Mouse (Mus musculus): Measurements from ENCODE around the gene Bcl11b. TPM values are rescaled to one million over a fixed set of nuclear protein-coding genes. Genes with fewer than 3 reads are reported as not detected.
A peak's percentile ranks its signal among the peaks of the same experiment; 100 is the strongest.

The Bcl11b gene
- polyA plus RNA-seq, 1 experiment from 2014 or later = 19.5 TPM

GRCm38 (mm10) chr12:108005816-108006626, 2.6 kb upstream of the Bcl11b start:
- Histone ChIP-seq H3K4me3 (peak overlapping the region; percentile 37), H3K36me3 (no peaks in the 10 kb centered on the region), H3K4me2 (replicated peaks) (peak overlapping the region; percentile 70), H3K9me3 (no peaks in the 10 kb centered on the region), H3K4me1 (peaks cover 31% of the 10 kb centered on the region), H3K27me3 (peaks cover 29% of the 10 kb centered on the region), H3K27ac (replicated peaks) (0 out of 2 replicates have a peak overlapping the region, but pooled peaks have one; percentile 30), H3K9ac (replicated peaks) (peak overlapping the region; percentile 40)
- peak; percentile 76 for ATAC-seq (ENCODE audit: low FRiP score, low read depth)
- WGBS = under 1% methylated on average over 51 of the region's 56 CpGs

DNA sequence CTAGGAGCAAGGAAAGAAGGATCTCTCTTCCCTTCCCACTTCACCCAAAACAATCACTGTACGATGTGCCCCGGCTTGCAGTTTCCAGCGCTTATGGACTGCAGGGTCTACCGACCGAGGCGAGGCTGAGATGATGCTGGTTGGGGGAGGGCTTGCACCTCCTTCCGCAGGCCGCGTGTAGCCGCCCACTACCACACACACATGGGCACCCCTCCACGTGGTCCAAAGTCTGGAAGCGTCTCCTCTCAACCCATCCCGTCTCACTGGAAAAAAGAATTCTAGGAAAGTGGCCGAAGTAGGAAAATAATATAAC, 2.0 kb upstream of the Bcl11b start:
- WGBS = 7% methylated on average over 14 of the region's 14 CpGs
- H3K4me1 ChIP-seq = peaks cover 37% of the 10 kb centered on the region
- peak overlapping the region; percentile 43; the same call in 1 of the 2 replicates for H3K9ac ChIP-seq (replicated peaks)
- H3K27ac ChIP-seq (replicated peaks) = no peak overlapping the region; the same call in 1 of the 2 replicates
- H3K36me3 ChIP-seq = no peaks in the 10 kb centered on the region
- H3K27me3 ChIP-seq = peaks cover 29% of the 10 kb centered on the region
- 0 out of 2 replicates have a peak, but pooled peaks have one; percentile 8 for ATAC-seq (ENCODE audit: low FRiP score, low read depth)
- peak overlapping the region; percentile 37 for H3K4me3 ChIP-seq
- H3K9me3 ChIP-seq = no peaks in the 10 kb centered on the region
- peak overlapping the region; percentile 70 for H3K4me2 ChIP-seq (replicated peaks)

- H3K27me3 ChIP-seq = peaks cover 29% of the 10 kb centered on the region
- H3K4me1 ChIP-seq = peaks cover 42% of the 10 kb centered on the region
- peak overlapping the region; percentile 70 for H3K4me2 ChIP-seq (replicated peaks)
- H3K9ac ChIP-seq (replicated peaks) = peak overlapping the region; percentile 43; the same call in 1 of the 2 replicates
- H3K27ac ChIP-seq (replicated peaks) = no peak overlapping the region; the same call in 1 of the 2 replicates
- H3K9me3 ChIP-seq = no peaks in the 10 kb centered on the region
- H3K36me3 ChIP-seq = no peaks in the 10 kb centered on the region
- 0 out of 2 replicates have a peak, but pooled peaks have one; percentile 1 for ATAC-seq (ENCODE audit: low FRiP score, low read depth)
- H3K4me3 ChIP-seq = peak overlapping the region; percentile 37
- 1% methylated on average over 43 of the region's 43 CpGs for WGBS
These were observed 1.5 kb upstream of the Bcl11b start for GRCm38 (mm10) chr12:108004701-108005487.

DNA sequence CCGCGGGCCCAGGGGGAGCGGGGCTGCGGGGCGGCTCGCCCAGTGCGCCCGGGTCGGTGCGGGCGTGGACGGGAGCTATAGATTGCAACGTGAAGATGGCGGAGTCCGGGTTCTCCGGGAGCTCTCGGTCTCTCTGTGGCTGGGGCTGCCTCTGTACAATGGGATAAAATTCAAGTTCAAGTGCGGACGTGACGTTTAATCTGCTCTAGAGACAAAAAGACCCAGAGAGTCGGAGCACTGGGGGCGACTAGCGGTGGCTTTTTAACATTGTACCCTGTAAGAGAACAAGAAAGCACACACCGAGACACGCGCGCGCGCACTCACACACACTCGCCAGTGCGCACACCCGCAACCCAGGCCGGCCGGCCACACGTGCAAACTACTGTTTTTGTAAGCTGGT, 526 bp upstream of the Bcl11b start:
- Histone ChIP-seq H3K27ac (replicated peaks) (peak overlapping the region; percentile 95), H3K4me3 (peak overlapping the region; percentile 94), H3K4me2 (replicated peaks) (peak overlapping the region; percentile 70), H3K4me1 (peaks cover 45% of the 10 kb centered on the region), H3K27me3 (peaks cover 27% of the 10 kb centered on the region), H3K9ac (replicated peaks) (peak overlapping the region; percentile 90), H3K36me3 (no peaks in the 10 kb centered on the region), H3K9me3 (no peaks in the 10 kb centered on the region)
- WGBS = under 1% methylated on average over 35 of the region's 35 CpGs
- ATAC-seq (ENCODE audit: low FRiP score, low read depth) = peak; percentile 70

DNA sequence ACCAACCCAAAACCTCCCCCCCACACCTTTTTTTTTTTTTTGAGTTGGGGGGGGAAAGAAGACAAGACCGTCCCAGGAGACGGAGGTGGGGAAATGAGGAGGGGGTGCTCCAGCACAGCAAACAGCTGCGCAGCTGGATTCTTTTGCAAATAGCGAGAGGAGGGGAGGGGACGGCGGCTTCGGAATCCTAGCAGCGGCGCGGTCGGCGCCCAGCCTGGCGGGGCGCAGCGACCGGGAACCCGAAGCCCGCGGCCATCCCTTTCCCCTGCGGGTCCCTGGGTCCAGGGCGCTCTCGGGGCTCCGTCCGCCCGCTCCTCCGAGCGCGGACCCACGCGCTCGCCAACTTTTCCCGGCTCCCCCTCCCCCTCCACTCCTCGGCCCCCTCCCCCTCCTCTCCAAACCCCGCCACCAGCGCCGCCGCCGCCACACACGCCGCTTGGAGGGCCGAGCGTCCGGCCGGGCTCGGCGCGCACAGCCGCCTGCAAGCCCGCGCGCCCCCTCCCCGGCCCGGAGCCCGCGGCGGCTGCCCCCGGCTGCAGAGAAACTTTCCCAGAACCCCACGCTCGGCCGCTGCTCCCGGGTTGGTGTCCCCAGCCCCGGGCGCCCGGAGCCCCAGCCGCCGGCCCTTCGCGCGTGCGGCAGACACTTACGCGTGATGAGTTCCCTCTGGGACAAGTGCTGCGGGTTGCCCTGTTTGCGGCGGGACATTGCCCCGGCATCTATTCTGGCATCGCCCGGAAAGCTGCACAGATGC, 789 bp downstream of the Bcl11b start:
- Histone ChIP-seq H3K27ac (replicated peaks) (peak overlapping the region; percentile 81), H3K27me3 (peaks cover 18% of the 10 kb centered on the region), H3K36me3 (no peaks in the 10 kb centered on the region), H3K4me3 (peak overlapping the region; percentile 94), H3K9ac (replicated peaks) (peak overlapping the region; percentile 90), H3K4me1 (peaks cover 55% of the 10 kb centered on the region), H3K4me2 (replicated peaks) (peak overlapping the region; percentile 70), H3K9me3 (no peaks in the 10 kb centered on the region)
- under 1% methylated on average over 52 of the region's 78 CpGs for WGBS
- ATAC-seq (ENCODE audit: low FRiP score, low read depth) = no peak

DNA sequence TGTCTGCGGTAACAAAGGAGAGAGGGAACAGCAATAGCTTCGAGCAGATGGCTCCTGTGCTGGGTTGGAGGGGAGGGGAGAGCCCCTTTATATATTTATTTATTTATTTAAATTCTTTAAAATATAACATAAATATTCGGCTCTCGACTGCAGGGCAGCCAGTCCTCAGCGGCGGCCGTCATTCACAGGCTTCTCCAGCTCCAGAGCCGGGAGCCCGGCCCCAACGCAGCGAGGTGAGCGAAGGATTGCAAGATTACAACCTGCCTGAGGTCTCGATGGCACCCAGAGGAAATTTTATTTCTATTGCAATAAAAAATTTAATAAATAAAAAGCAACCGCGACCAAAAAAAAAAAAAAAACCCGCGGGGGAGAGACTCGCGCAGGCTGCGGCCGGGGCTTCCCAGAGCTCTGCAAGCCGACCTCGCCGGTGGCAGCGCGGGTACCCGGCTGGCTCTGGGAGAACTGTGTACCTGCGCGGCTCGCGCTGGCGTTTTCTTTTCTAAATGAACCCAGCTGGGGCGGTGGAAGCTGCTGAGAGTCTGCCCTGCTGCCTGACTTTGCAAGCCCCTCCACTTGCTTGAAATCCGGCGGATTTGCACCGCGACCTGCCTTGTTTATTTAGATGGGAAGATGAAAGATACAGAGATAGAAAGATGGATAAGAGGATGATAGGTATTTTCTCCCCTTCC, 1.6 kb downstream of the Bcl11b start:
- 2% methylated on average over 37 of the region's 37 CpGs for WGBS
- no peaks in the 10 kb centered on the region for H3K9me3 ChIP-seq
- peak overlapping the region; percentile 70 for H3K4me2 ChIP-seq (replicated peaks)
- peaks cover 63% of the 10 kb centered on the region for H3K4me1 ChIP-seq
- H3K9ac ChIP-seq (replicated peaks) = peak overlapping the region; percentile 90
- no peaks in the 10 kb centered on the region for H3K36me3 ChIP-seq
- H3K27me3 ChIP-seq = peaks cover 14% of the 10 kb centered on the region
- no peak for ATAC-seq (ENCODE audit: low FRiP score, low read depth)
- H3K4me3 ChIP-seq = peak overlapping the region; percentile 94
- H3K27ac ChIP-seq (replicated peaks) = peak overlapping the region; percentile 65

GRCm38 (mm10) chr12:108000715-108001080, 2.7 kb downstream of the Bcl11b start:
- ATAC-seq (ENCODE audit: low FRiP score, low read depth) = no peak
- peak overlapping the region; percentile 70 for H3K4me2 ChIP-seq (replicated peaks)
- H3K36me3 ChIP-seq = no peaks in the 10 kb centered on the region
- H3K4me1 ChIP-seq = peaks cover 66% of the 10 kb centered on the region
- peak overlapping the region; percentile 57 for H3K9ac ChIP-seq (replicated peaks)
- H3K9me3 ChIP-seq = no peaks in the 10 kb centered on the region
- peak overlapping the region; percentile 94 for H3K4me3 ChIP-seq
- WGBS = 11% methylated on average over 2 of the region's 2 CpGs
- H3K27ac ChIP-seq (replicated peaks) = peak overlapping the region; percentile 40; the same call in 1 of the 2 replicates
- H3K27me3 ChIP-seq = peaks cover 12% of the 10 kb centered on the region

- Histone ChIP-seq H3K9me3 (no peaks in the 10 kb centered on the region), H3K4me3 (peak overlapping the region; percentile 94), H3K4me2 (replicated peaks) (peak overlapping the region; percentile 70), H3K27me3 (peaks cover 5% of the 10 kb centered on the region), H3K36me3 (no peaks in the 10 kb centered on the region), H3K27ac (replicated peaks) (peak overlapping the region; percentile 40; the same call in 1 of the 2 replicates), H3K9ac (replicated peaks) (peak overlapping the region; percentile 57), H3K4me1 (peaks cover 66% of the 10 kb centered on the region)
- ATAC-seq (ENCODE audit: low FRiP score, low read depth) = no peak
- 79% methylated on average over 15 of the region's 15 CpGs for WGBS
These were observed 3.4 kb downstream of the Bcl11b start for GRCm38 (mm10) chr12:107999751-108000714.

DNA sequence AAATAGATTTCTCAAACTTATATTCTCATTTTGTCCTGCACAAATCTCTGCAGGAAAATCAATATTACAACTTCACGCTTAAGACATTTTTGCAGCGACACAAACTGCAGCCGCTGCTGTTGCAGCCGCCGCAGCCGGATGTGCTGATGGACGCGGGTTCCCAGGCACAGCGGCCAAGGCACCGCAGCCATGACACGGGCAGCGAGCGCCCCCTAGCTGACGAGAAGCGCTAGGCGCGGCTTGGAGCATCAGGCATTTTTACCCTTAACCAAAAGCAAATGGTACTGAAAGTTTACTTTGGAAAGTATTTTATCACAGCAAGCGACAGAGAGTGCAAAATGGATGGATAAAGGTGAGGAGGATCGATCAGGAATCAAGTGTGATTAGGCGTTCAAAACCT, 4.7 kb downstream of the Bcl11b start:
- H3K4me1 ChIP-seq = peaks cover 69% of the 10 kb centered on the region
- no peak overlapping the region for H3K27ac ChIP-seq (replicated peaks)
- no peak for ATAC-seq (ENCODE audit: low FRiP score, low read depth)
- no peak overlapping the region for H3K9ac ChIP-seq (replicated peaks)
- peak overlapping the region; percentile 5; the same call in 1 of the 2 replicates for H3K4me3 ChIP-seq
- peak overlapping the region; percentile 70 for H3K4me2 ChIP-seq (replicated peaks)
- no peaks in the 10 kb centered on the region for H3K9me3 ChIP-seq
- H3K36me3 ChIP-seq = no peaks in the 10 kb centered on the region
- 3% methylated on average over 20 of the region's 20 CpGs for WGBS
- no peaks in the 10 kb centered on the region; the same call in 1 of the 2 replicates for H3K27me3 ChIP-seq

- H3K4me1 ChIP-seq = peaks cover 77% of the 10 kb centered on the region
- no peak overlapping the region for H3K9ac ChIP-seq (replicated peaks)
- H3K4me3 ChIP-seq = no peak overlapping the region
These were observed 5.5 kb downstream of the Bcl11b start for GRCm38 (mm10) chr12:107997901-107998300.

More at GRCm38 (mm10) chr12:107997901-107998300, 5.5 kb downstream of the Bcl11b start:
- Histone ChIP-seq H3K4me2 (replicated peaks) (peak overlapping the region; percentile 40), H3K27me3 (no peaks in the 10 kb centered on the region; the same call in 1 of the 2 replicates), H3K36me3 (no peaks in the 10 kb centered on the region), H3K27ac (replicated peaks) (no peak overlapping the region), H3K9me3 (no peaks in the 10 kb centered on the region)
- 69% methylated on average over 11 of the region's 11 CpGs for WGBS
- ATAC-seq (ENCODE audit: low FRiP score, low read depth) = no peak

All from midbrain, embryonic 12.5 days (tissue).